Mouse (Mus musculus): ENCODE measurements around the gene Zmat5. TPM values are rescaled to one million over a fixed set of nuclear protein-coding genes. Genes with fewer than 3 reads are reported as not detected.
A peak's percentile ranks its signal among the peaks of the same experiment; 100 is the strongest.
"Not testable (repeated sequence)": the region's sequence is repeated elsewhere in the genome, so short reads cannot be mapped to it uniquely, and the experiment has no call there.

Gene Zmat5
- polyA plus RNA-seq, 1 experiment from 2014 or later = 60.7 TPM

GRCm38 (mm10) chr11:4692162-4692561 lies 12.3 kb upstream of the Zmat5 start:
- no peak overlapping the region for H3K4me2 ChIP-seq
- no peak overlapping the region for H3K27ac ChIP-seq
- 89% methylated on average over 11 of the region's 11 CpGs for WGBS
- no peak overlapping the region for H3K4me3 ChIP-seq
- H3K4me1 ChIP-seq = 0 out of 2 replicates have a peak, but pooled peaks cover under 1% of the 10 kb centered on the region
- no peak for ATAC-seq (ENCODE audit: insufficient number of reproducible peaks, low FRiP score, low TSS enrichment, low read depth)
- no peaks in the 10 kb centered on the region for H3K27me3 ChIP-seq
- no peaks in the 10 kb centered on the region for H3K36me3 ChIP-seq
- H3K9me3 ChIP-seq = no peaks in the 10 kb centered on the region
- no peak overlapping the region for H3K9ac ChIP-seq

GRCm38 (mm10) chr11:4697043-4697983 lies 7.2 kb upstream of the Zmat5 start:
- 33% methylated on average over 7 of the region's 7 CpGs for WGBS
- Histone ChIP-seq H3K4me3 (no peak overlapping the region), H3K36me3 (peaks cover 19% of the 10 kb centered on the region), H3K9ac (no peak overlapping the region), H3K9me3 (no peaks in the 10 kb centered on the region), H3K27ac (no peak overlapping the region), H3K4me2 (no peak overlapping the region), H3K4me1 (peaks cover 5% of the 10 kb centered on the region; the same call in 1 of the 2 replicates), H3K27me3 (no peaks in the 10 kb centered on the region)
- 0 out of 2 replicates have a peak, but pooled peaks have one; percentile 40 for ATAC-seq (ENCODE audit: insufficient number of reproducible peaks, low FRiP score, low TSS enrichment, low read depth)

- H3K9ac ChIP-seq = no peak overlapping the region
- no peaks in the 10 kb centered on the region for H3K9me3 ChIP-seq
- no peak overlapping the region for H3K4me2 ChIP-seq
- no peak for ATAC-seq (ENCODE audit: insufficient number of reproducible peaks, low FRiP score, low TSS enrichment, low read depth)
- H3K27me3 ChIP-seq = no peaks in the 10 kb centered on the region
- H3K4me3 ChIP-seq = no peak overlapping the region
- WGBS = 81% methylated on average over 8 of the region's 8 CpGs
- peaks cover 20% of the 10 kb centered on the region for H3K36me3 ChIP-seq
- peaks cover 19% of the 10 kb centered on the region for H3K4me1 ChIP-seq
- H3K27ac ChIP-seq = no peak overlapping the region
These were observed 3.8 kb upstream of the Zmat5 start for GRCm38 (mm10) chr11:4700726-4701125.

GRCm38 (mm10) chr11:4703688-4704071 lies 798 bp upstream of the Zmat5 start:
- Histone ChIP-seq H3K27ac (peak overlapping the region; percentile 82), H3K4me2 (peak overlapping the region; percentile 67), H3K36me3 (peaks cover 20% of the 10 kb centered on the region), H3K9ac (peak overlapping the region; percentile 94), H3K27me3 (no peaks in the 10 kb centered on the region), H3K4me1 (peaks cover 14% of the 10 kb centered on the region), H3K9me3 (no peaks in the 10 kb centered on the region), H3K4me3 (peak overlapping the region; percentile 88)
- 3% methylated on average over 12 of the region's 12 CpGs for WGBS
- ATAC-seq (ENCODE audit: insufficient number of reproducible peaks, low FRiP score, low TSS enrichment, low read depth) = no peak

- peaks cover 16% of the 10 kb centered on the region for H3K36me3 ChIP-seq
- WGBS = 6% methylated on average over 4 of the region's 4 CpGs
- H3K27ac ChIP-seq = peak overlapping the region; percentile 50; the same call in 1 of the 2 replicates
- H3K4me2 ChIP-seq = peak overlapping the region; percentile 67
- no peaks in the 10 kb centered on the region for H3K27me3 ChIP-seq
- peak overlapping the region; percentile 88 for H3K4me3 ChIP-seq
- H3K4me1 ChIP-seq = peaks cover 14% of the 10 kb centered on the region
- ATAC-seq (ENCODE audit: insufficient number of reproducible peaks, low FRiP score, low TSS enrichment, low read depth) = no peak
- H3K9ac ChIP-seq = peak overlapping the region; percentile 51
- no peaks in the 10 kb centered on the region for H3K9me3 ChIP-seq
These were observed 700 bp downstream of the Zmat5 start for GRCm38 (mm10) chr11:4705178-4705577.

GRCm38 (mm10) chr11:4710188-4710587 lies 5.7 kb downstream of the Zmat5 start:
- not testable (repeated sequence) for H3K9me3 ChIP-seq; H3K4me3 ChIP-seq; H3K27ac ChIP-seq; H3K36me3 ChIP-seq; H3K4me1 ChIP-seq; H3K4me2 ChIP-seq; H3K27me3 ChIP-seq; ATAC-seq (ENCODE audit: insufficient number of reproducible peaks, low FRiP score, low TSS enrichment, low read depth); H3K9ac ChIP-seq
- WGBS = 85% methylated on average over 4 of the region's 4 CpGs

GRCm38 (mm10) chr11:4712822-4713221 lies 8.3 kb downstream of the Zmat5 start:
- Histone ChIP-seq H3K27me3 (no peaks in the 10 kb centered on the region), H3K4me1 (no peaks in the 10 kb centered on the region), H3K9me3 (no peaks in the 10 kb centered on the region), H3K4me2 (no peak overlapping the region), H3K27ac (no peak overlapping the region), H3K4me3 (no peak overlapping the region), H3K36me3 (no peaks in the 10 kb centered on the region), H3K9ac (no peak overlapping the region)
- no peak for ATAC-seq (ENCODE audit: insufficient number of reproducible peaks, low FRiP score, low TSS enrichment, low read depth)

GRCm38 (mm10) chr11:4714727-4715126 lies 10.2 kb downstream of the Zmat5 start:
- WGBS = 88% methylated on average over 4 of the region's 4 CpGs

GRCm38 (mm10) chr11:4715596-4715995 lies 11.1 kb downstream of the Zmat5 start:
- Histone ChIP-seq H3K27ac (no peak overlapping the region), H3K36me3 (no peaks in the 10 kb centered on the region), H3K27me3 (no peaks in the 10 kb centered on the region), H3K9ac (no peak overlapping the region), H3K4me1 (peaks cover 12% of the 10 kb centered on the region), H3K9me3 (no peaks in the 10 kb centered on the region), H3K4me3 (no peak overlapping the region), H3K4me2 (no peak overlapping the region)
- no peak for ATAC-seq (ENCODE audit: insufficient number of reproducible peaks, low FRiP score, low TSS enrichment, low read depth)
- WGBS = 72% methylated on average over 4 of the region's 4 CpGs

More at GRCm38 (mm10) chr11:4714727-4715126, 10.2 kb downstream of the Zmat5 start:
- H3K9me3 ChIP-seq = no peaks in the 10 kb centered on the region
- no peak overlapping the region for H3K27ac ChIP-seq
- H3K4me1 ChIP-seq = peaks cover 3% of the 10 kb centered on the region; the same call in 1 of the 2 replicates
- no peak overlapping the region for H3K9ac ChIP-seq
- no peaks in the 10 kb centered on the region for H3K36me3 ChIP-seq
- no peak overlapping the region for H3K4me2 ChIP-seq
- no peak for ATAC-seq (ENCODE audit: insufficient number of reproducible peaks, low FRiP score, low TSS enrichment, low read depth)
- H3K4me3 ChIP-seq = no peak overlapping the region
- H3K27me3 ChIP-seq = no peaks in the 10 kb centered on the region

- H3K27me3 ChIP-seq = no peaks in the 10 kb centered on the region
- no peak overlapping the region for H3K4me3 ChIP-seq
- ATAC-seq (ENCODE audit: insufficient number of reproducible peaks, low FRiP score, low TSS enrichment, low read depth) = no peak
- H3K36me3 ChIP-seq = no peaks in the 10 kb centered on the region
- peaks cover 20% of the 10 kb centered on the region for H3K4me1 ChIP-seq
- H3K9ac ChIP-seq = no peak overlapping the region
- H3K4me2 ChIP-seq = no peak overlapping the region
- 85% methylated on average over 5 of the region's 5 CpGs for WGBS
- no peaks in the 10 kb centered on the region for H3K9me3 ChIP-seq
- no peak overlapping the region for H3K27ac ChIP-seq
These were observed 12.2 kb downstream of the Zmat5 start for GRCm38 (mm10) chr11:4716530-4717236.

- Histone ChIP-seq H3K4me3 (no peak overlapping the region), H3K36me3 (peaks cover 13% of the 10 kb centered on the region), H3K27me3 (no peaks in the 10 kb centered on the region), H3K4me1 (peaks cover 20% of the 10 kb centered on the region), H3K9me3 (no peaks in the 10 kb centered on the region), H3K27ac (no peak overlapping the region), H3K9ac (no peak overlapping the region), H3K4me2 (no peak overlapping the region)
- ATAC-seq (ENCODE audit: insufficient number of reproducible peaks, low FRiP score, low TSS enrichment, low read depth) = no peak
- 84% methylated on average over 5 of the region's 5 CpGs for WGBS
These were observed 14.1 kb downstream of the Zmat5 start for GRCm38 (mm10) chr11:4718548-4718947.

- Histone ChIP-seq H3K27me3 (no peaks in the 10 kb centered on the region), H3K4me3 (no peak overlapping the region), H3K36me3 (peaks cover 27% of the 10 kb centered on the region), H3K9me3 (no peaks in the 10 kb centered on the region), H3K27ac (no peak overlapping the region), H3K9ac (no peak overlapping the region), H3K4me2 (no peak overlapping the region), H3K4me1 (peaks cover 20% of the 10 kb centered on the region)
- 74% methylated on average over 9 of the region's 9 CpGs for WGBS
- no peak for ATAC-seq (ENCODE audit: insufficient number of reproducible peaks, low FRiP score, low TSS enrichment, low read depth)
These were observed 15.5 kb downstream of the Zmat5 start for GRCm38 (mm10) chr11:4719961-4720360.

Measured in limb, embryonic 15.5 days (tissue).